Mouse (Mus musculus): Measurements from ENCODE around the gene Rcan2.
A peak's percentile ranks its signal among the peaks of the same experiment; 100 is the strongest.
"Not testable (repeated sequence)": the region's sequence is repeated elsewhere in the genome, so short reads cannot be mapped to it uniquely, and the experiment has no call there.

Gene Rcan2

GRCm38 (mm10) chr17:43825411-43825785 is 24.2 kb downstream of the Rcan2 start:
- not testable (repeated sequence) for DNase-seq (ENCODE audit: low read depth)

- no peak for DNase-seq (ENCODE audit: low read depth)
These were observed 26.1 kb downstream of the Rcan2 start for GRCm38 (mm10) chr17:43827261-43827660.

GRCm38 (mm10) chr17:43832401-43833124 is 31.4 kb downstream of the Rcan2 start:
- DNase-seq (ENCODE audit: low read depth), result no peak

GRCm38 (mm10) chr17:43840208-43840607 is 39.1 kb downstream of the Rcan2 start:
- DNase-seq (ENCODE audit: low read depth), result no peak

GRCm38 (mm10) chr17:43846714-43847113 is 45.6 kb downstream of the Rcan2 start:
- DNase-seq (ENCODE audit: low read depth), result peak; percentile 66

GRCm38 (mm10) chr17:43848903-43849302 is 47.8 kb downstream of the Rcan2 start:
- DNase-seq (ENCODE audit: low read depth), result no peak

GRCm38 (mm10) chr17:43855132-43855531 is 54.0 kb downstream of the Rcan2 start:
- peak; percentile 52 for DNase-seq (ENCODE audit: low read depth)

GRCm38 (mm10) chr17:43856081-43856480 is 54.9 kb downstream of the Rcan2 start:
- no peak for DNase-seq (ENCODE audit: low read depth)

GRCm38 (mm10) chr17:43868808-43869207 is 67.7 kb downstream of the Rcan2 start:
- peak; percentile 32 for DNase-seq (ENCODE audit: low read depth)

GRCm38 (mm10) chr17:43869677-43870076 is 68.5 kb downstream of the Rcan2 start:
- DNase-seq (ENCODE audit: low read depth), result peak; percentile 91

GRCm38 (mm10) chr17:43874417-43874816 is 73.3 kb downstream of the Rcan2 start:
- no peak for DNase-seq (ENCODE audit: low read depth)

GRCm38 (mm10) chr17:43877425-43877824 is 76.3 kb downstream of the Rcan2 start:
- DNase-seq (ENCODE audit: low read depth), result no peak

- peak; percentile 89 for DNase-seq (ENCODE audit: low read depth)
These were observed 81.9 kb downstream of the Rcan2 start for GRCm38 (mm10) chr17:43883016-43883415.

GRCm38 (mm10) chr17:43886262-43886661 is 85.1 kb downstream of the Rcan2 start:
- no peak for DNase-seq (ENCODE audit: low read depth)

GRCm38 (mm10) chr17:43887931-43888330 is 86.8 kb downstream of the Rcan2 start:
- peak; percentile 55 for DNase-seq (ENCODE audit: low read depth)

GRCm38 (mm10) chr17:43897346-43897745 is 96.2 kb downstream of the Rcan2 start:
- no peak for DNase-seq (ENCODE audit: low read depth)

GRCm38 (mm10) chr17:43899405-43900092 is 98.4 kb downstream of the Rcan2 start:
- DNase-seq (ENCODE audit: low read depth), result peak; percentile 49

- DNase-seq (ENCODE audit: low read depth), result no peak
These were observed 99.0 kb downstream of the Rcan2 start for GRCm38 (mm10) chr17:43900133-43900532.

- DNase-seq (ENCODE audit: low read depth), result no peak
These were observed 100.3 kb downstream of the Rcan2 start for GRCm38 (mm10) chr17:43901474-43901873.

GRCm38 (mm10) chr17:43903807-43904771 is 102.9 kb downstream of the Rcan2 start:
- DNase-seq (ENCODE audit: low read depth), result peak; percentile 80

- peak; percentile 59 for DNase-seq (ENCODE audit: low read depth)
These were observed 103.7 kb downstream of the Rcan2 start for GRCm38 (mm10) chr17:43904896-43905295.

GRCm38 (mm10) chr17:43906728-43907127 is 105.6 kb downstream of the Rcan2 start:
- DNase-seq (ENCODE audit: low read depth), result no peak

All from NIH3T3 (cell line).